Comparison of ENCODE assay signal across 13 mouse cellular contexts in genomic region chr17:52448701-52449100, GRCm38 (mm10).
"Had no signal": no experiment of that assay in that cellular context is flagged by ENCODE, and none has a peak within 500 bp of the region (broad histone marks: within the 10 kb centered on the region; RNA-seq: fewer than 3 reads in every experiment).

No protein-coding gene starts in this region.

- H3K9ac ChIP-seq: limb, embryonic 13.5 days; liver, embryonic 14.5 days had no signal

- H3K9me3 ChIP-seq: limb, embryonic 13.5 days had no signal

- H3K36me3 ChIP-seq: limb, embryonic 13.5 days had no signal

- H3K4me3 ChIP-seq: limb, embryonic 13.5 days; megakaryocyte, embryonic 14.5 days had no signal

- H3K4me2 ChIP-seq: limb, embryonic 13.5 days; midbrain, embryonic 11.5 days had no signal

- H3K27me3 ChIP-seq: limb, embryonic 13.5 days; megakaryocyte, embryonic 14.5 days had no signal

- ATAC-seq: midbrain, embryonic 16.5 days had no signal

- H3K4me1 ChIP-seq: limb, embryonic 13.5 days; megakaryocyte, embryonic 14.5 days had no signal

- H3K27ac ChIP-seq: limb, embryonic 13.5 days; liver, embryonic 14.5 days had no signal

- DNase-seq: kidney, adult 8-10 months; kidney, postnatal 4 days; left cerebral cortex, postnatal 4 days; lung, adult 18-20 months; lung, postnatal 36 days; right cerebral cortex, adult 18-20 months; right cerebral cortex, postnatal 25 days; thymus, postnatal 36 days had no signal
